Mouse (Mus musculus) CD4-positive helper T cell, adult 2 months (primary cell): ENCODE data around the gene Ddb2.

Experiments used
- DNase-seq: peaks from one replicate; pipeline ENCODE4 v3.0.0-alpha.2; 2012; ENCODE audit warnings: low read depth, missing footprints, low spot score

Ddb2 gene

DNA sequence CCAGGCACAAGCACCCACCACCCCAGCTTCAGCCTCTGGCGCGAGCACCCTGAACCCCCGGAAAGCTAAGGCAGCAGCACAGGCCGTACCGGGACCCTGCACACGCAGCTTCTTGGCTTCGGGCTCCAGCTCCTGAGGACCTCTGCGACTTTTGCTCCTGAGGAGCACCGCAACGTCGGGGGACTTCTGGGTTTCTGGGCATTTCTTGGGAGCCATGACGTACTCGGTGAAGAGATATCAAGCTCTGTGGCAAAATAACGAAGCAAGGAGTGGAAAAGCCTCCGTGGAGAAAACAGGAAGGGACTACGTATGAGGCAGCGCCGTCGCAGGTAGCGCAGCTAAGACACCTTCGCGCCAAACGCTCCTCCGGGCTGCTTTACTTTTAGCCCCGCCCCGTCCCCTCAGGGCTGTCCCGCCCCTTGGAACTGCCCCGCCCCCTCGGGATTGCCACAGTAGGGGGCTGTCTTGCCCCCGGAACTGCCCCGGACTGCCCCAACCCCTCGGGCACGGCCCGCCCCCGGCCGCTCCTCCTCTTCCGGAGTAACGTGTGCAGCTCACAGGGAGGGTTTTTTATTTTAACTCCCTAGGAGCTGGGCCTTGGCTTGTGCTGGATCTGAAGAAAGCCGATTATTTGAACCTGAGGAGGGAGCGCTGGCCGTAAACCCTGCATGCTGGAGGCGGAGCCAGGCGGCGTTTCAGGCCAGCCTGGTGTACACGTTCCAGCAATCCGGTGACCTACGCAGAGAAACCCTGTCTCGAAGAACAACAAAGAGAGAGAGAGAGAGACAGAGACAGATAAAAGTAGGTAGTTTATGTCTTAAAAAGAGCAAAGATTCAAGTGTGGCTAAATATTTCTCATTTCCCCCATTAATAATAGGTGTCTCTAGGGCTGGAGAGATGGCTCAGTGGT, at the start of gene Ddb2:
Ddb2 (minus strand) TSS at position 382 of the 910 bp plus-strand sequence.
- peak; percentile 98 for DNase-seq

DNA sequence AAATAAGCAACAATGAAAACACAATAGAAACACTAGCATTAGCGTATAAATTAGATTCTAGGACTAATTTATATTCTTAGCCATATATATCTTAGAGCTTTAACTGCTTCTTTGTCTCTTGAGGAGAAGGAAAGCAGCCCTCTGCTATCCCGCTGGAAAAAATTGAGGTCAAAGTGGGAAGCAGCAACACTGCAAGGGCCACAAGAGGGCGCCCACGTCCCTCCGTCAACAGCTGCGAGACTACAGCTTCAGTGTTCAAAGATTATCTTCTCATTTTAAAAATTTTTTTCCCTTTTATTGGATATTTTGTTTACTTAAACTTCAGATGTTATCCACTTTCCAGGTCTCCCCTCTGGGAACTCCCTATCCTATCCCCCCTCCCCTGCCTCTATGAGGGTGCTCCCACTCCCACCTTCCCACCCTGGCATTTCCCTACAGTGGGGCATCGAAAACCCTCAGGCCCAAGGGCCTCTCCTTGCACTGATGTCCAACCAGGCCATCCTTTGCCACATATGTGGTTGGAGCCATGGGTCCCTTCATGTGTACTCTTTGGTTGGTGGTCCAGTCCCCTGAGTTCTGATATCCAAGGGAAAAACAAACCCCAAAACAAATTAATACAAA, 49.2 kb upstream of the Ddb2 start:
- peak; percentile 42 for DNase-seq

DNA sequence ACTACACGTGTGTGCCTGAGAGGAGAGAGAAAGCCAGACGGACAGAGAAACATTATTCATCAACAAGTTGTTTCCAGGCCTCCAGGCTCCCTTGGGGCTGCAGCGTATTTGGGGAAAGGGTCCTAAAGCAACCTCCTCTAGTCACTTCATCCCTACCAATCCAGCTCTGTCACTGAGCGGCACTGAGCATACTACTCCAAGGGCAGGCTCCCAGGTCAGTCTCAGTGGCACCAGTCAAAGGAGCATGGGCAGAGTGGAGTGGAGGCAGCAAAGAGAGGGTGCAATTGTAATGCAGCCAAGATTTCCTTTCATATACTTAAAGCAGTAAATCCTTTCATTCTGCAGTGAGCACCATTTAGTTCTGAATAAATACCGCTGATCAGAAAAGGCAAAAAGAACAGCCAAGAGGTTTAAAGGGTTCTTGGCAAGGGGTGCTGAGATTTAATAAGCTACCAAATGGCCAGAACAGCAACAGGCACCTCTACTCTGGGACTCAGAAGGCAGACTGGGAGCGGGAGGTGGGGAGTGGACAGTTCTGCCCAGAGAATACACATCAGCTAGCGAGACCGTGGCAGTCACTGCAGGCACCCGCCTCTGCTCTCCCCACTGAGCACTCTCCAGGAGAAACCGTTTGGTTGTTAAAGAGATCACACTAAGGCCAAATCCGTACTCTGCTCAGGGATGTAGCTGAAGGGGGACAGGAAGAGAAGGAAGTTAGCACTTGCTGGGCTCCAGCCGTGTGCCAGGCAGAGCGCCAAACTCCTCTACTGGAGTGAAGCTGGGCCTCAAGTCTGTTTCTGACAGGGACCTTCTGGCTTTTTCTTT, 47.8 kb upstream of the Ddb2 start:
- DNase-seq: no peak

DNA sequence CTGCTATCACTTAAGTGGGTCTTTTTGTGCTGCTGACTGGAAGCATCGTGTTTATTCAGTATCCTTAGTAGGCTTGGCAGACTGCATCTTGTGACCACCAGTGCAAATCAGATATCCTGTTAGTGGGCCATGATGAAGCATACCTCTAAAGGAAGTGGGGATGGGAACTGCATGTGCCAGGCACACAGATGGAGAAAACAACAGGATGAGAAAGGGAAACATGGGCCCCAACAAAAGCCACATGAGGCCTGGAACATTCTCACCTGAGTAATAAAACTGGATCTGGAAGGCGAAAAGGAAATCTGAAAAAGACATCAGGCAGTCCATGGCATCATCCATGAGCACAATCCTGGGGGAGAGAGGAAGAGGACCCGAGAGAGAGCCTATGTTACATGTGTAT, 47.2 kb upstream of the Ddb2 start:
- DNase-seq: no peak

DNA sequence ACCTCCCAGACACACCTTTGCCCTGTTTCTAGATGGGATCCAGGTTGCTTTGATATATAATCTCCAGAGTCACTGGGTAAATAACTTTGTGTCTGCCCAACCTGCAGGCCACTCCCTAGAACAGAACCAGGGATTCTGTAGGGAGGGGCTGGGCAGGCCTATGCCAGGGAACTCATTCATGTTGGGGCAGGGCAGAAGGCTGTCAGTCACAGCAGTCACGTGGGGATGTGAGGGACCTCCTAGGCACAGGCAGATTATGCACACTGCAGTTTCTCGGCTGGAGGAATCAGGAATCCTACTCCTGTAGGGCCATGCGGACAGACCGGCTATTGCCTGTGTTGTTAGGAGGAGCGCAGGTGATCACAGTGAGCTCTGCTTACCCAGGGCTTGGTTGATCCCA, 44.6 kb upstream of the Ddb2 start:
- no peak for DNase-seq

DNA sequence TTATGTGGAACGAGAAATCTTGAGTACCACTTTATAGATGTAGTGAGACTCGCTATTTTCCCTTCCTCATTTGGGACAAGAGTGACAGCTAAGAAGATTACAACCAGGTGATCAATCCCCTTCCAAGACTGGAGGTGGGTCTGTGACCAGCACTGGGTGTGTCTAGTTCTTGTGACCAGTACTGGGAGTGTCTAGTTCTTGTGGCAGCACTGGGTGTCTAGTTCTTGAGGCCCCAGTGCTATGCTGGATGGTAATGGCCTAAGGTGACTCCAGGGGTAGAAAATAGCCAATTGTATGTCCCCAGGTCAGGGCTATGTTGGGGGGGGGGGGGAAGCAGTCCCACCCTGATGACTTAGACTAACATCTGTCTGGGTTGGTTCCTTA, 42.6 kb upstream of the Ddb2 start:
- no peak for DNase-seq

DNA sequence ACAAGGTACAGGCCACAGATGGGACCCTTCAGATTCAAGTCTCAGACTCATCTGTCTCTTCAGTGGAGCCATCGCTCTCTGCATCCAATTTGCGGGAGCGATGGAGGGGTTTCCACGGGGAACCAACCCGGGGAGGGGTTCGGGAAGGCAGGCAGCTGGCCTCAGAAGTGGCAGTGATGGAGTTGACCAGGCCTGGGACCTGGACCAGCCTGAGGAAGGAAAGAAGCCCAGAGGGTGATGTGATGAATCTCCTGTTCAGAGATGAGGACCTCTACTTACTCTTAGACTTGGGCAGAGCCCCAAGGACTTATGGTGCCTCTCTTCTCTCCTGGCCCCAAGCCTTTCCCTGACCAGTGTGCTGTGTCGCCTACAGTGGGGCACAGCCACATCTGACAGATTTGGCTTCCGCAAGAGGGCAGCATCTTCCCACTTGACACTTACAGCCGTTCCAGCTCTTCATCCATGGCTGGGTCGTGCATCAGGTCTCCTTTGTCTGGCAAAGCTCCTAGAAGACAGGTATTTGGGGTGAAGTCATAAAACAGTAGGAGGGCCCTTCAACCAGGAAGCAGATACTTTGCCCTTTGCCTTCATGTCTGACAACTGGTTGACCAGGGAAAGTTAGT, 42.1 kb upstream of the Ddb2 start:
- DNase-seq: no peak

DNA sequence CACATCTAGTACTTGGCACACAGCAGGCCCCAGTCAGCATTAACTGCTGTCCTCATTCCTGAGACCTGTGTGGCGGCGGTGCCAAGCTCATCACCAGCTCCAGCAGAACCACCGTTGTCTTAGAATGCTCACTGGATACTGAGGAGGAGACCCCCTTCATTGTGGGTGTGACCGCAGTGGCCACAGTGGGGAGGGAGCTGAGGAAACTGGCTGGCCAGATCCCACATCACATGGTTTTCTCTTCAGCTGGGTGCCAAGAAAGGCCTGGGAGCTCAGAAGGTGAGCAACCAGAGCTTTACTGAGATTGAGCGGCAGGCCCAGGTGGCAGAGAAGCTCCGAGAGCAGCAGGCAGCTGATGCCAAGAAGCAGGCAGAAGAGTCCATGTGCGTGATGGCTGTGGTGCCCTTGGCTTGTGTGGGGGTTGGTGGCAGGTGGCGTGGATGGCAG, 32.9 kb upstream of the Ddb2 start:
- no peak for DNase-seq

DNA sequence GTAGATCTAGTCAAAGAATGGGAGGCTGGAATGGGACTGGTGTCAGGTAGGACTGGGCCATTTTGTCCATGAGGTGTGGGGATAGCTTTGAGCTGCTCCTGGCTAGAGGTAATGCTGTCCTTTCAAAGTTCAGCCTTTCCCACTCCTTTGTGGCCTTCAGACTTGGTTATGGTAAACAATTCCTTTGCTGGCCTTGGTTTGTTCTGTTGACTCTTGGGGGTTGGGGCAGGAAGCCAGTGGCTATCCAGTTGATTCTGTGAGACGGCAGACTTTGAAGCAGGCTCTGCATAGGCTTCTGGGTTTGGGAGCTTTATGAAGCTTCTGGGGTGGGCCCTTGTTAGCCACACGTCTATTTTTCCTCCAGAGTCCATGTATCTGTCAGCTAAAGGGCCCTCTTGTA, 31.9 kb upstream of the Ddb2 start:
- no peak for DNase-seq

DNA sequence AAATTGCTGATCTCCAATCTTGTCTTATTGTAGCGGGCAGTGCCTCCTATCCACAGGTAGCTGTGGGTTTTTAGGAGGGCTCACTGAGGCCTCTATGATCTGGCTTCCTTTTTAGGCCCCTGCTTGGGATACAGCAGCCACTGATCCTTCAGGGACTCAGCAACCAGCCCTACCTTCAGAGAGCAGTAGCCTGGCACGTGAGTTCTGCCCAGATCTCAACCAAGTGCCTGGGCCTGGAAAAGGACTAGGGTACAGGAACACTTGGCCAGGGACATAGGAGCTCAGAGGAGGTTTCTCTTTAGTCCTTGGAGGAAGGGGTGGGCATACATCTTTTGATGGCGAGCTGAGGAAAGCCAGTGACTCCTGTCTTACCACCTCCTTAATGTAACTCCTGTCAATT, 31.3 kb upstream of the Ddb2 start:
- DNase-seq: no peak

DNA sequence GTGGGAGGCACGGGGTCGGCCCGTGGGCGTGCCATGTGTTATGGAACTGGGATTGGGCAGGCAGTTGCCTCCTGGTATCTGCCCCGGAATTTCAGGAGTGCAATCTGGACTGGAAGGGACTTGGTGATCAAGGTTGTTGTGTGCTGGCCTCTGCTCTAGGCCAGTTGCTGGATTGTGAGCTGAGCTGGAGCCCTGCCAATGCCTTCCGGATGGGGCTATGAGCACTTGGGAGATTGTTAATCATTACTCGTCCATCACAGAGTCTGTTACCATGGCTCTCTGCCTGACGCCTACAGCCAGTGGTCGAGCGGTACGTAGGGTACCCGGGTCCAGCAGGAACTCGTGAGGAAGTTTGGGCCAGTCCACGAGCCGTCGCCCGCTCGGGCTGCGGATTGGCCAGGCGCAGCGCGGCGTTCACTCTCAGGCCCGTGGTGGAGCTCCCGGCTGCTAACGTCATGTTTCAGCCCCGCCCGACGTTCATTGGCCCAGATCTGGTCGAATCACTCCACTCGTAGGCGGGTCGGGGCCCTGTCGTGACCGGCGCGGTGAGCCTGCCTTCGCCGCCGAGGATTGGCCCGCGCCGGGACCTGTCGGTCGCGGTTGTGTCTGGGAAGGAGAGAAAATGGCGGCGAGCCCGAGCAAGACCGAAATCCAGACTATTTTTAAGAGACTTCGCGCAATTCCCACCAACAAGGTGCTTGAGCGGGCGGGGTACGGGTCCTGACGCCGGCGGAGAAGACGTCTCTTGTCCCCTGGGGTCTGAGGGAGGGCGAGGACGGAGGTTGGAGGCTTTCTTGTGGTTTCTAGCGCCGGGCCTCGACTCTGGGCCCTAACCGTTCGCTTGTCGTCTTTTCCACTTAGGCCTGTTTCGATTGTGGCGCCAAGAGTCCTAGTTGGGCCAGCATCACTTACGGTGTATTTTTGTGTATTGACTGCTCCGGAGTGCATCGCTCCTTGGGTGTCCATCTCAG, 28.2 kb upstream of the Ddb2 start, which contains the start of gene Arfgap2:
Arfgap2 (plus strand) TSS at position 264 of the 971 bp plus-strand sequence.
- peak; percentile 96 for DNase-seq

DNA sequence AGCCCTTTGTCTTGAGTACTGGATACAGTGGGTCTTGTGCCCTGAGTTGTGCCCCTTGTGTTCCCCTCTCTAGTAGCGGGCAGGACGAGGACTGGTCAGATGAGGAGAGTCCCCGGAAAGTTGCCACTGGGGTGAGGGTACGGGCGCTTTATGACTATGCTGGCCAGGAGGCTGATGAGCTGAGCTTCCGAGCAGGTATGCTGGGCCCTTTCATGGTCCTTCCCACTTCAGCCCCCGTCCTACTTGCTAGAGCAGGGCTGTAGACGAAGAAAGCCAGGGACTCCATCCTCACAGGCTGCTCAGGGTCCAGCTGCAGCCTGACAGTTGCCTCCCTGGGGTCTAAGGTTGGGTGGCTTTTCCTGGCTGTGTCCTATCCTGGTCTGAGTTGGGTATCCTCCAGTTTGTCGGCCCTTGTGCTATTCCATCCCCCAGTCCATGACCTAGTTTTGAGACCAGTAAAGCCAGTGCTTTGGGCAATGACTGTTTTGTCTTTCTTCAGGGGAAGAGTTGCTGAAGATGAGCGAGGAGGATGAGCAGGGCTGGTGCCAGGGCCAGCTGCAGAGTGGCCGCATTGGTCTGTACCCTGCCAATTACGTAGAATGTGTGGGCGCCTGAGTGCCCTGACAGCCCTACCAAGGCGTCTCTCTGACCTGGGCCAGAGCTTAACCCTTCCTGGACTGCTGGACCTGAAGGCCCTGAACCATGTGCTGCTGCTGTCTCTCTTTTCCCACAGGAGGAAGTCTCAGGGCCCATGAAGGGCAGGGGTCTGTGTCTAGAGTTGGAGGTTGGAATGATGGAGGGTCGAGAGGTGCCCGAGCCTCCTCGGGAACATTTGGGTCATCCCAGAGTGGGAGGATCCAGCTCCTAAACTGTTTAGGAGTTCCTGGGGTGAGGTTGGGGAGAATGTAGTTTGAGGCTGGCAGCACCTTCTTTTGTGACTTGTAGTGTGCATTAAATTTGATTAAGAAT, 27.2 kb upstream of the Ddb2 start:
- peak; percentile 15 for DNase-seq

DNA sequence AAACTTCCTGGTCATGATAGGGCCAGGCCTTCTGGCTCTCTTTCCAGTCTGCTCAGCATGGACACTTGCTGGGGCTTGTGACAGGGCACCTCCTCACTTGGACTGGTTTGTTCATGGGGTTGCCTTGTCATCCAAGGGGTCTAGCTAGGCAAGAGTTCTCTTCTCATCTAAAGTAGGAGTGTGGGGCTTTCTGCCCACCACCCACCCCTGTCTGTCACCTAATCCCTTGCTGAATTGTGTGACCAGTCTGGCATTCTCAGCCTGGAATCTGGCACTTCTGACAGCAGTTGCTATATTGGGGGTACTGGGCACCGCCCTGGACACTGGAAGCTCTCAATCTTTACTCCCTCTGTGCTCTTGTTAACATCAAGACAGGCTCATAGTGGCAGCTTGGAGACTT, 22.7 kb upstream of the Ddb2 start:
- DNase-seq: no peak

DNA sequence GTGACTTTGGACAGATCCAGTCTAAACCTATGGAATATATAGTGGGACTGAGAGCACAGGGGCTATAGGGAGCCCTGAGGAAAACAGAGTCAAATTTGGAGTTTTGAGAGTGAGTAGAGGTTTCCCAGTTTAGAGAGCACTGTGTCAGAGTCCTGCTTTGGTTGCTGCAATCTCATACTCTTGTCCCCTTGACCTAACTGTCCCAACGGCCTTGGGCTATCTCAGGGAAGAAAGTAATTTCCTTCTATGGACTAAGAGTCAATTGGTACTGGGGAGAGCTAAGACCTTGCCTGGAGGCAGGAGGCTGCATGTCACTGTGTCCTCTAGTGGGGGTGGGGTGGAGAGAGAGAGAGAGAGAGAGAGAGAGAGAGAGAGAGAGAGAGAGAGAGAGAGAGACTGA, 22.0 kb upstream of the Ddb2 start:
- no peak for DNase-seq

DNA sequence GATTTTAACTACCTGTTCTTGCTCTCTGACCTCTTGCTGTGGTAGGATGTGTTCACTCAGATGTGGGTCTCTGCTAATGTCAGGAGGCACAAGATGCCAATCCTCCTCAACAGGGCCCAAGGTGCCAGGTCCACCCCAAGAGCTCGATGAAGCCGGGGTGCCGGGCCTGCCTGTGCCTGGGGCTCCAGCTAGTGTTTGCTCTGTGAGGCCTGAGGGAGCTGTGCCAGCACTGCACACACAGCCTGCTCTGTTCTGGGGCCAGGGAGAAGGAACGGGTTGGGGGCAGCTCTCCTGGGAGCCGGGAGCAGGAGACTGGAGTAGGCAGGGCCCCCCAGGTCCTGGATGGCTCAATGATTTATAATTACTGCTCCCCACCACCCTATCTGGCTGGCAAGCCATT, 21.3 kb upstream of the Ddb2 start:
- DNase-seq: no peak

DNA sequence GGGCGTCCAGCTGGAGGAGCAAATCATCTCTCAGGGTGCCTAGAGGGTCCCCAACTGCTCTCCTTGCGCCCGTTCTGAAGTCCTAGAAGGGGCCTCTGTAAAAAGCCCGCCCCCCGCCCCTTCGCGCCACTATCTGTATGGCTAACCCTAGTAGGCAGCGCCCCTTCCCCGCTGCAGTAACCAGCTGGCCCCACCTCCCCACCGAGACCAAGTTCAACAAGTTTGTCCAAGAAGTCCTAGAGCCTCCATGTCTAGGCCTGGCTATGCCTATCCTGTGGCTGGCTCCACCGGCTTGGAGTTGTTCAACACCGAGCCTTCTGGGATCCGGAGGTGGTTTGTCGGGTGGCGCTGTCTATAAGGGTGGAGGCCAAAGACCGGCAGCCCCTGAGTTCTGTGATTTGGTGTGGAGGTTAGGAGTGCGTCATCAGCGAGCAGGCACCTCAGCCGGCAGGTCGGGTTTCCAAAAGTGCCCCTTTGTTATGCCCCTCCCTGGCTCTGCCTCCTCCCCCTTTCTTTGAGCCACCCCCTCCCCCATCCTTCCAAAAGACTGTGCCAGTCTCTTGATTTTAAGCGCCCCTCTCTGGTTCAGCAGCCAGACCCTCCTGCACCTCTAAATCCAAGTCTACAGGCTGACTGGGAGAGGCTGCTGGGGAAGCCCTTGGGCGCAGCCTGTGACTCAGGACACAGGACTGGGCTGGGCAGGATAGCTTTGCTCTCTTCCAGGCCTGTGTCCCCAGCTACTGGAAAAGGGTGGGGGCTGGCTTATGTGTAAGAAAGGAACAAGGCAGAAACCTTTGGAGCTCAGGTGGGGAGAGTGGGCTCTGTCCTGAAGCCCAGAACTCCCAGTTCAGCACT, 20.6 kb upstream of the Ddb2 start:
- peak; percentile 36 for DNase-seq

DNA sequence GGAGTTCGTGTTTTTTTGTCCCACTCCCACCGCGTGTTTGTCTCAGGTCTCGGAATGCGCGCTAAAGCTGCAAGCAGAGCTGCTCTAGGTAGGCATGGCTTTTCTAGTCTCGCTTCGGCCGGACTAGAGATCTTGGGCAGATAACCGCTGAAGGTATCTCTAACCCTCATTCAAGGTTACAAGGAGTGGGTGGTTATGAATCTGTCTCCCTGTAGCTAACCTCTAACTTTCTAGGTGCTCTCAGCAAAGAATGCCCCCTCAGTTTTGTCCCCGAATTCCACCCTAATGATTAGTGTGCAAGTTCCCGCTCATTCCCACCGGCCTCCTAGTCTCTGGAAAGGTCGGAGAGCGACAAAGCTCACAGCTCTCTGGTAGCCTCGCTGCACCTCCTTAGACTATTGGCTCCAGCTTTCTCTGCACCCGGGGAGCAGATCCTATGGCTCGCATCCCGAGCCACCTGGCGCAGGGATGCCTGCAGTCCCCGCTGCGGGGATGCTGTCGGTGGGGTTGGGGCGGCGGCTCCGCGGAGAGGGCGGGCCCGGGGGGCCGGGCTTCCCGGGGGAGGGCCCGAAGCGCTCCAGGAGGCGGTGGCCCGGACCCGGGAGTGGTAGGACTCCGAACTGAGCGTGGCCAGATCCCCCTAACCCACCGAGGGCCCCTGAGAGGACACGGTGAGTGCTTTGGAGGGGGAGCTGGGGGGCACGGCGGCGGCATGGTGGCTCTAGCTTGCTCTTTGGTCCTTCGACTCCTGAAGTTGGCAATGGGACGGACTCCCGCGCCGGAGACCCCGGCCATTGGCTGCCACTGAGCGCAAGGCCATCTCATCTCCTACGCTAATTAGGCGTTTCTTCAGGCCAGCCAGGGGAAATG, 19.7 kb upstream of the Ddb2 start:
- DNase-seq: peak; percentile 58
